Mouse (Mus musculus): ENCODE measurements around the gene Sp9. TPM values are rescaled to one million over a fixed set of nuclear protein-coding genes. Genes with fewer than 3 reads are reported as not detected.

Sp9 gene
- polyA plus RNA-seq, 1 experiment from 2014 or later: not detected

GRCm38 (mm10) chr2:73281048-73281661, 9.4 kb downstream of the Sp9 start:
- Histone ChIP-seq H3K4me3 (ENCODE audit: low read depth, low read length) (0 out of 2 replicates have a peak overlapping the region, but pooled peaks have one; percentile 22), H3K27me3 (replicated peaks; ENCODE audit: insufficient read depth, low read length) (peaks cover 43% of the 10 kb centered on the region), H3K9me3 (ENCODE audit: low read length) (no peaks in the 10 kb centered on the region), H3K27ac (ENCODE audit: low read length) (no peak overlapping the region), H3K36me3 (ENCODE audit: insufficient read depth, low read length) (no peaks in the 10 kb centered on the region), H3K4me2 (replicated peaks; ENCODE audit: low read depth, low read length) (no peak overlapping the region), H3K4me1 (ENCODE audit: insufficient read depth, low read depth, low read length) (no peaks in the 10 kb centered on the region), H3K9ac (replicated peaks; ENCODE audit: low read depth) (no peak overlapping the region)
- no peak for TF ChIP-seq CTCF (IDR thresholded peaks at IDR 0.05)
- TF ChIP-seq EP300 (IDR thresholded peaks at IDR 0.05): no peak
- 23% methylated on average over 22 of the region's 22 CpGs for WGBS
- no peak for ATAC-seq
- peak; percentile 44 for DNase-seq (ENCODE audit: low spot score)

DNA sequence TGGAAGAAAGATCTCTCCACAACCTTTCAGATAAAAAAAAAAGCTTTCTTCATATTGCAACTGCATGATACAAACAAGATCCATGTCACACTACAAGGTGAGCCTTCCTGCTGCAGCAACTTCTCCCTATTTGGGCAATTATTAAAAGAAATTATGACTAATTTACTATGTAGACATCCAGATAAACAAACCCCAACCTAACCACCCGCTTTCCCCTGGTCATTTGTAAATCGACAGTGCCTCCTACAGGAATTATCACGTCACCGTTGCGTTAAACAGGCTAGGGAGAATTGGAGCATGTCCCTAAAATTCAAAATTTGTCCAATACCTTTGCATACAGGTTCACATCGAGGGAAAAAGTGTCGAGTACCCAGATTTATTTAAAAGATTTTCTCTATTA, 10.0 kb downstream of the Sp9 start:
- no peaks in the 10 kb centered on the region for H3K4me1 ChIP-seq (ENCODE audit: insufficient read depth, low read depth, low read length)
- TF ChIP-seq EP300 (IDR thresholded peaks at IDR 0.05): no peak
- TF ChIP-seq CTCF (IDR thresholded peaks at IDR 0.05): peak; percentile 64
- H3K4me3 ChIP-seq (ENCODE audit: low read depth, low read length): no peak overlapping the region
- WGBS: 19% methylated on average over 7 of the region's 7 CpGs
- H3K9ac ChIP-seq (replicated peaks; ENCODE audit: low read depth): no peak overlapping the region
- H3K9me3 ChIP-seq (ENCODE audit: low read length): no peaks in the 10 kb centered on the region
- ATAC-seq (no peak), DNase-seq (ENCODE audit: low spot score) (peak; percentile 35)
- no peak overlapping the region for H3K27ac ChIP-seq (ENCODE audit: low read length)
- H3K36me3 ChIP-seq (ENCODE audit: insufficient read depth, low read length): no peaks in the 10 kb centered on the region
- no peak overlapping the region for H3K4me2 ChIP-seq (replicated peaks; ENCODE audit: low read depth, low read length)
- peaks cover 39% of the 10 kb centered on the region for H3K27me3 ChIP-seq (replicated peaks; ENCODE audit: insufficient read depth, low read length)

DNA sequence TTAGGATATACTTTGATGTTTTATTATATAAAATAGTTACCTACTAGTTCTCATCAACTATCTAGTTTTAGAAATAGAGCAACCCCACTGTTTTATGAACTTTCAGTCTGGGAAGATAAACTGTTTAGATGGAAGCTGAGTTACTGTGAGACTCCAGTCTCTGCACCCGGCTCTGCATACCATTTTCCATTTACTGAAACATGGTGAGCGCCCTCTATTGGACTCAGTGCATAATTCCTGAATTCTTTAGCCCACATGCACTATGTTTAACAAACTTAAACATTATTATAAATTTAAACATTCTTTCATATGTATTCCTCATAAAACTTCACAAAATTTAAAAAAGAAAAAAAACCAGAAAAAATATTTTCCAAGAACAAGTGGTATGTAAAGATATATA, 13.9 kb downstream of the Sp9 start:
- no peak for TF ChIP-seq EP300 (IDR thresholded peaks at IDR 0.05)
- TF ChIP-seq CTCF (IDR thresholded peaks at IDR 0.05): peak; percentile 69
- Histone ChIP-seq H3K4me2 (replicated peaks; ENCODE audit: low read depth, low read length) (no peak overlapping the region), H3K27ac (ENCODE audit: low read length) (no peak overlapping the region), H3K9ac (replicated peaks; ENCODE audit: low read depth) (no peak overlapping the region), H3K4me1 (ENCODE audit: insufficient read depth, low read depth, low read length) (no peaks in the 10 kb centered on the region), H3K27me3 (replicated peaks; ENCODE audit: insufficient read depth, low read length) (peaks cover 10% of the 10 kb centered on the region; the same call in 1 of the 2 replicates), H3K36me3 (ENCODE audit: insufficient read depth, low read length) (peaks cover 13% of the 10 kb centered on the region), H3K4me3 (ENCODE audit: low read depth, low read length) (no peak overlapping the region), H3K9me3 (ENCODE audit: low read length) (no peaks in the 10 kb centered on the region)
- 6% methylated on average over 2 of the region's 2 CpGs for WGBS
- peak; percentile 76 for DNase-seq (ENCODE audit: low spot score)
- ATAC-seq: no peak

- TF ChIP-seq CTCF (IDR thresholded peaks at IDR 0.05): no peak
- TF ChIP-seq EP300 (IDR thresholded peaks at IDR 0.05): no peak
- H3K36me3 ChIP-seq (ENCODE audit: insufficient read depth, low read length): peaks cover 22% of the 10 kb centered on the region
- DNase-seq (ENCODE audit: low spot score) (no peak), ATAC-seq (no peak)
- no peak overlapping the region for H3K4me2 ChIP-seq (replicated peaks; ENCODE audit: low read depth, low read length)
- no peak overlapping the region for H3K9ac ChIP-seq (replicated peaks; ENCODE audit: low read depth)
- H3K4me3 ChIP-seq (ENCODE audit: low read depth, low read length): no peak overlapping the region
- 62% methylated on average over 4 of the region's 4 CpGs for WGBS
- no peaks in the 10 kb centered on the region for H3K9me3 ChIP-seq (ENCODE audit: low read length)
- H3K27me3 ChIP-seq (replicated peaks; ENCODE audit: insufficient read depth, low read length): no peaks in the 10 kb centered on the region
- H3K27ac ChIP-seq (ENCODE audit: low read length): no peak overlapping the region
- H3K4me1 ChIP-seq (ENCODE audit: insufficient read depth, low read depth, low read length): no peaks in the 10 kb centered on the region
Measured at GRCm38 (mm10) chr2:73291130-73291529, 19.4 kb downstream of the Sp9 start.

DNA sequence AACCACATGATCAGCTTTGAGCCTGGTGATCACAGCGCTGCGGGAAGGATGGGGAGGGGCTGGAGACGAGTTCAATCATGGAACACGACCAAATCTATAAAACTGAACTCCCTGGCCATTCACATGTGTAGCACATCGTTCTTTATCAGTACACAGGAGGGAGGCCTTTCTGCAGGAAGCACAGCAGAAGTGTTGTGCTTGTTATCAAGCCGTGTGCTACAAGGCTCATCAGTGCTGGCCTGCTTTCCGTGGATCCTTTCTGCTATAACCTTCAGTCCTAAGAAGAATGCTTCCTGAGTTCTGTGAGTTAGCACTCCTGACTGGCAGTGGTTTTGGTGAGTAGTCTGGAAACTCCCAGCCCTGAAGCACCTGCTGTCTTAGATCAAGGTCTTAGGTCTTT, 23.3 kb downstream of the Sp9 start:
- Histone ChIP-seq H3K36me3 (ENCODE audit: insufficient read depth, low read length) (peaks cover 10% of the 10 kb centered on the region; the same call in 1 of the 2 replicates), H3K4me2 (replicated peaks; ENCODE audit: low read depth, low read length) (no peak overlapping the region), H3K27me3 (replicated peaks; ENCODE audit: insufficient read depth, low read length) (no peaks in the 10 kb centered on the region), H3K9me3 (ENCODE audit: low read length) (no peaks in the 10 kb centered on the region), H3K4me3 (ENCODE audit: low read depth, low read length) (no peak overlapping the region), H3K9ac (replicated peaks; ENCODE audit: low read depth) (no peak overlapping the region), H3K4me1 (ENCODE audit: insufficient read depth, low read depth, low read length) (no peaks in the 10 kb centered on the region), H3K27ac (ENCODE audit: low read length) (no peak overlapping the region)
- no peak for DNase-seq (ENCODE audit: low spot score)
- TF ChIP-seq EP300 (IDR thresholded peaks at IDR 0.05) (no peak), CTCF (IDR thresholded peaks at IDR 0.05) (no peak)
- no peak for ATAC-seq
- 71% methylated on average over 7 of the region's 7 CpGs for WGBS

GRCm38 (mm10) chr2:73298154-73298553, 26.4 kb downstream of the Sp9 start:
- H3K27ac ChIP-seq (ENCODE audit: low read length): no peak overlapping the region
- TF ChIP-seq CTCF (IDR thresholded peaks at IDR 0.05) (no peak), EP300 (IDR thresholded peaks at IDR 0.05) (no peak)
- H3K4me2 ChIP-seq (replicated peaks; ENCODE audit: low read depth, low read length): no peak overlapping the region
- no peak overlapping the region for H3K4me3 ChIP-seq (ENCODE audit: low read depth, low read length)
- WGBS: 78% methylated on average over 7 of the region's 7 CpGs
- no peaks in the 10 kb centered on the region; the same call in 1 of the 2 replicates for H3K36me3 ChIP-seq (ENCODE audit: insufficient read depth, low read length)
- H3K9me3 ChIP-seq (ENCODE audit: low read length): no peaks in the 10 kb centered on the region
- ATAC-seq: no peak
- no peak for DNase-seq (ENCODE audit: low spot score)
- no peak overlapping the region for H3K9ac ChIP-seq (replicated peaks; ENCODE audit: low read depth)
- no peaks in the 10 kb centered on the region for H3K27me3 ChIP-seq (replicated peaks; ENCODE audit: insufficient read depth, low read length)
- no peaks in the 10 kb centered on the region for H3K4me1 ChIP-seq (ENCODE audit: insufficient read depth, low read depth, low read length)

Data from lung, postnatal 0 days (tissue).